Mouse (Mus musculus) heart, postnatal 14 days (tissue): ENCODE measurements at regions not wholly inside any gene's neighbourhood (a gene's known extent, or its start where the extent isn't known, plus 50 kb on each side); places are given as distances from the start of the nearest gene placed in this dataset.
A peak's percentile ranks its signal among the peaks of the same experiment; 100 is the strongest.

ENCODE experiments used
- DNase-seq, 2 experiments: peaks; one replicate each; pipeline ENCODE4 v3.0.0; 2021 to 2022
- intact Hi-C: fragments of 180-260 bp; cut with DNase I; formaldehyde crosslinking; loops from one replicate; pipeline ENCODE4 v1.15.1; 2025

DNA sequence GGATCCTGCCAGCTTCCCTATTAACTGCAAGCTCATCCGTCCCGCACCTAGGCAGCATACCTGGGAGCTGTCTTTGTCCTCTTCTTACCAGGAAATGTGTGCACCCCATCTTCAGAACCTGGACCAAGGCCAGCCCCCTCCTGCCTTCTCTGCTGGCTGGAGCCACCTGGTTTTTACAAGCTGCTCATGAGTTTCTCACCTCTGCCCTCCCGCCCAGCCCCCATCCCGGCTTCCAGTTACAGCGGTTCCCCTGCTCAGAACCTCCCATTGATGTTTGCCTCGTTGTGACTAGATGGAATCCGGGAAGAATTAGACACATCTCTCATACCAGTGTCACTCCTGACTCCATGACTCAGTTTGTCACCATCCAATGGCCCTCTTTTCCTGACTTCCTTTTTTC is 179.1 kb upstream of the Sulf2 start:
- intact Hi-C loops: no loop called here
- no peak for DNase-seq

DNA sequence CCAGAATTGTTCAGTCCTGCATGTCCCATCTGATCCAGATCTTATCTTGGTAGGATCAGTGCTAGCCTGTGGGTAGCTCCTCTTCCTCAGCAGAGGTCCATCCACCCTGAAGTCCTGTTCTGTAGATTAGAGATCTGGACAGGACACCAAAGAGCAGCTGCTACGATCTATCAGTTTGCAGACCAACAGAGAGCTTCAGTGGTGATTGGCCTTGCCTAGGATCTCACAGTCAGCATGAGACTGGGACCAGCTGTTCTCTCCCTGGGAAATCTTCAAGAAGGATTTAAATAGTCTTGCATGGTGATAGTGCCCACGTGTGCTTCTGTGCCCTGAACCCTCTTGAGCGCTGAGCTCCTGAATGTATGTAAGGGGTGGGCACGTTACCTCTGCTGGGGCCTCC is 178.4 kb upstream of the Sulf2 start:
- DNase-seq: no peak
- intact Hi-C loops: no loop called here

DNA sequence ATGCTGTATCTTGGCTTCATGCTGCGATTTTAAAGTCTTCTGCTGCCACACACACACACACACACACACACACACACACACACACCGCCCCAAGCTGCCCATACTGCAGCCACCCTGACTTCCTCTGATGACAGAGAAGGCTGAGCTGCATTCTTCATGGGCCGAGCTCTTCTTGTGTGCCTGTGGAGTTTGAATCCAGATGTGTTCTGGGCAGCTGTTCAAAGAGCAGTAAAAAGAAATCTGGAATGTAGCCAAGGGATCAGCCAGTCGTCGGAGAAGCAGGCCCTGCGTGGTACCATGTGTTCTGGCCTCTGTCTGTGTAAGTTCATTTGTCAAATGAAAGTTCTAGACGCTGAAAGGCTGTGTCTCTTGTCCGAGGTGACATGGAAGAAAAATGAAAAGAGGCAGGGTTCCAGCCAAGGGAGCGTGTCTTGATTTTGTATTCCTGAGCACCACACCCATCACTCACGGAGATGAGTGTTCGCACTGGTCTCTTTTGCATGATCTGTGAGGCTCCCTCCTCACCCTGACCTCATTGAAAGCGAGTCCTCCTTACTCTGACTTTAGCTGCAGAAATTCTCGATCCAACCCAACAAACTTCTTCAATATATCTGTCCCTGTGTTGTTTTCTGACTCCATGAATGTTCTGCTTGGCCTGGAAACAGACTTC is 177.4 kb upstream of the Sulf2 start:
- intact Hi-C loops: no loop called here
- DNase-seq: peak in 1 of 2 experiments; percentile 38

GRCm38 (mm10) chr2:166331192-166331591 is 175.7 kb upstream of the Sulf2 start:
- intact Hi-C loops: no loop called here
- DNase-seq: no peak

- DNase-seq: no peak
- intact Hi-C loops: no loop called here
Observed at GRCm38 (mm10) chr2:166330364-166330763, 174.9 kb upstream of the Sulf2 start.

DNA sequence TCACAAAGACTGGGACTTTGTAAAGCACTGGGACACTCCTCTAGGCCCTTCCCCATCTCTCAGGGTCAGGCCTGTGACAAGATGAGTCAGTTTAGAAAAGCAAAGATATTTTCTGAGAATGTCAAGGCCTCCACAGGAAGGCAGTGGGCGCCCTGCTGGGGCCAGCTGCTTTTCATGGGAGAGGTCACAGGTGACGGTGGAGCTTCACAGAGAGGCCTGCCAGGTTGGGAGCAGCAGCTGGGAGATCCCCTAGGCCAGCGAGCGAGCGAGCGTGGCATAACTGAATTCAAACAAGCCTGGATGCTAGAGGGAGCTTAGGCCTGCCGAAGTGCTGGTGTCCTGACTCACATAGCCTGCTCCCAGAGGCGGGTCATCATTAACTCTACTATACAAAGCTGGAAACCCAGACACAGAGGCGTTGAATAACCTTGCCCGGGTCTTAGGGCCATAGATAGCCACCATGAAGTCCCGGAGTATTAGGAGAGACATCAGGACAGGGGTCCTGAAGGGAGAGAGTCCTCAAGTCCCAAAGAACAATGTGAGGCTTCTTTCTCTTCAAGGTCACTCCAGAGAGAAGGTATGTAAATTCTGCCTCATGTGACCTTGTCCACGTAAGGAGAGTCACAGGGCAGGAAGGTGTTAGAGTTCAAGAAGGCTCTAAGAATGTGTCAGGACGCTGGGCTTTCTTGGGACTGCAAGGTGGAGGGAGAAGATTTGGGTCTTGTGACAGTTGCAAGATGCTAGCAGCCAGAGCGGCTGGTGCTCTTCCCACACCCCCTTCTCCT is 174.3 kb upstream of the Sulf2 start:
- intact Hi-C loops: loop anchor here (5.0 kb wide), 1 partner anchor 242 kb away; no protein-coding TSS in a partner anchor
- DNase-seq: no peak

DNA sequence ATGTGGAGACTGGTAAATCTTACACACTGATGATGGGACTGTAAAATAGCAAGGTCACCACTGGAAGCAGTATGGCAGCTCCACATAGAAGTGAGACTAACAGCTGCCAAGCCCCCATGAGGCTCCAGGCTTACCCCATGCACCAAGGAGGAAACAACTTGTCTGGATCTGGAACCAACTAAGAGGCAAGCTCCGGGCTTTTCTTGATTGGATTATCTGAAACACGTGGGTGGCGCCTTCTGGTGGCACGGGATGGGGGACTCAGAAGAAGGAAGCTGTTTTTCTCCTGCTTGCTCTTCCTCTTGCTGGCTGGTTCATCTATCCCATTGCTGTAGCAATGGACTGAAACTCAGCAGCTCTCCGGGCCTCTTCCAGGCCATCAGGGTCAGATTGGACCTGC is 171.5 kb upstream of the Sulf2 start:
- intact Hi-C loops: loop anchor here (5.0 kb wide), 1 partner anchor 240 kb away; no protein-coding TSS in a partner anchor
- no peak for DNase-seq

DNA sequence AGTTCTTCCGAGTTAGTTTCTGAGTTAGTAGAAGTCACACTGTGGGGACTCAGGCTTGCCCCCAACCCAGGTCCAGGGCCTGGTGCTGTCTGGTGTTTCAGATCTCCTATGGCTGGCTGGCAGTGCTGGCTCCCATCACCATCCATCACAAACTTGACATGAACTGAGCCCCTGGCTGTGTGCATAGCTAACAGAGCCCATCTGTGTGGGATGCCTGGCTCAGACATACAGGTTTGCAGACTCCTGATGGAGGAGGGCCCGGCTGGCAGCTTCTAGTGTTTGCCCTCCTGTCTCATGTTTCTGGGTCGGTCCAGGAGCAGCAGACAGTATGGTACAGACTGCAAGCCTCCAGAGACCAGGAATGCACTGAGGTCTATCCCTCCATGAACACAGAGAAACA is 169.5 kb upstream of the Sulf2 start:
- intact Hi-C loops: loop anchor here (5.0 kb wide), 1 partner anchor 238 kb away; no protein-coding TSS in a partner anchor
- no peak for DNase-seq

DNA sequence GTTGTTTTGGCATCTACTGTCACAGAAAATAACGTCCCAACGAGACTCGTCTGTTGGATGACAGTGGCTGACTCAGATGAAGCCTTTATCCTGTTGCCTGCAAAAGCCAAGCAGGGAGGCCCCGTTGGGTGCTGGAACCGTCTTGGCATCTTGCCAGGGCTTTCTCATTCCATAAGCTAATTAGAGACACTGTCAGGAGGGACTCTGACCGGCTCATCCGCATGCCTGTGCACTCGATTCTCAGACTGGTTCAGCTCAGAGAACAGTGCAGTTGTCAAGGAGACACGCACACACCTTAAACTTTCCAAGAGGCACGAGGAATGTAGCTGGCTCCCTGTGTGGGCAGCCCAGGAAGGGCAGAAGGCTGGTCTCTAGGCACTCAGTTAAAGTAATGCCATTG is 169.0 kb upstream of the Sulf2 start:
- DNase-seq: peak; percentile 20 to 49
- intact Hi-C loops: no loop called here

DNA sequence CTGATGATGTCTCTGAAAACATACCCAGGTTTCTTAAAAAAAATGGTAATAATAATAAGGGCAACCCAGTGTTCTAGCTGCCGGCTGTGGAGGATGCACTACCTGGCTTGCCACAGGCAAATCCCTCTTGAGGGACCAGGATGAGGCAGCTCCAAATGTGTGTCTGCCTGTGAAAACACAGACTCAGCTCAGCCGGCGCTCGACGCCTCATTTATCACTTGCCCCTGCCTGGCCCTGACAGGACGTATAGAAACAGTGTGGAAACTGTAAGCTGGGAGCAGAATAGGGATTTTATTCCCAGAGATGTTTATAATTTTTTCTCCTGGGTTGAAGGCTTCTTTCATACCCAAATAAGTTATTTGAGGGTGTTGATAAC is 167.2 kb upstream of the Sulf2 start:
- intact Hi-C loops: no loop called here
- DNase-seq: no peak

DNA sequence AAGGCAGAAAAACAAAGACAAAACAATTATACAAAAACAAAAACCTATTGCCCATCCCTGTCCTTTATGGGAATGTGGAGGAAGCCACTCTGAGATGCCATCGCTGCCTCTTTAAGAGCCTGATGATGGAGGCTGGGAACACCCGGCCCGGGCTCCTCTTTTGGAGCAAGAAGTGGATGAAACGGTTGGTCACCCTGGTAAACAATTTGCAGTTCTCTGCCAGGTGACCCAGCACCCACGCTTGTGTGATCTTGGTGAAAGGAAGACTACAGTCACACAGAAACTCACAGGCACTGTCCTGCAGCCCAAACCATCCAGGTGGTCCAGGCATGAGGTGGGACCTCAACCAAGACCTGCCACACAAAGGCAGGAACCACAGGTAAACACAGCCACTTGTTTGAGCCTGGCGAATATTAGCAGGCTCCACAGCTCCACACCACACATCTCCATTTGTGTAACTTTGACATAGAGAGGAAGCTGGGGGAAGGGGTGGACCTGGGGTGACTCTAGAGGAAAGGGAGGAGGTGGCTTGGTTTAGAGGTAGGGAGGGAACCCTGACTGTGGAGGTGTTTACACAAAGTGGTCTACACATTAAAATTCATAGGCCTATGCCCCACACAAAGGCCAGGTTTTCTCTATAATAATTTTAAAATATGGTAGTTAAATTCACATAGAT is 166.7 kb upstream of the Sulf2 start:
- intact Hi-C loops: no loop called here
- DNase-seq: no peak

DNA sequence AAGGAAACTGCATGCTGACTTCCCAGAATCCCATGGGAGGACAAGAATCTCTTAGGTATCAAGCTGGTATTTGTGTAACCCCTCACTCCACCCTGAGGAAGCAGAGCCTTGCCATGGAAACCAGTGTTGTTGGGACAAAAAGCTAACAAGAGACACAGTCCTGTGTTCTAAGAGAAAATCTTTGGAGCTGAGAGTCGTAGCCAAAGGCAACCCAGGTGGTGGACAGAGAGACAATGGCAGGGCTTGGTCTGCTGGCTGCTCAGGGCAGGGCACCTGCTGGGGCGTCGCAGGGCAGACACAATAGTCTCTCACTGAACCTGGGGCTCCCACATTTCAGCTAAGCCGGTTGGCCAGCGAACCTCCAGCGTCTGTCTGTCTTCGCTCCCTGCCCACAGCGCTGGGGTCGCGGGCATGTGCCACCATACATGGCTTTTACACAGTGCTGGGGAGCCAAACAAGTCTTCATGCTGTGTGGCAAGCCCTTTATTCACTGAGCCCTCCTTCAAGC is 161.0 kb upstream of the Sulf2 start:
- intact Hi-C loops: no loop called here
- DNase-seq: no peak

DNA sequence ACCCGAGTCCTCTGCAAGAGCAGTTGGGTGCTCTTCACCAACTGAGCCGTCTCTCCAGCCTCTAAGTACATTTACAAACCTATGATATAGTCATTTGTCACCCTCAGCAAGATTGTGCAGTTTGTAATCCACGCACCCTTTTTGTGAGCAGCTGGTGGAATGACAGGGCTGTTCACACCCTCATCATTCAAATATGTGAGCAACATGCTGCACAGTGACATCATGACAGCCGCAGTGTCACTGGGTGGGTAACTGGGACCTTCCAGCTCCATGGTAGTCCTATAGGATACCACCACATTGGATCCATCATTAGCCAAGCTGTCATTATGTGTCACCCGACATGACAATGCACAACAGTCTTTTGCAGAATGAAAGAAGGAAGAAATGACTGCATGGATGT is 155.0 kb upstream of the Sulf2 start:
- intact Hi-C loops: no loop called here
- no peak for DNase-seq

DNA sequence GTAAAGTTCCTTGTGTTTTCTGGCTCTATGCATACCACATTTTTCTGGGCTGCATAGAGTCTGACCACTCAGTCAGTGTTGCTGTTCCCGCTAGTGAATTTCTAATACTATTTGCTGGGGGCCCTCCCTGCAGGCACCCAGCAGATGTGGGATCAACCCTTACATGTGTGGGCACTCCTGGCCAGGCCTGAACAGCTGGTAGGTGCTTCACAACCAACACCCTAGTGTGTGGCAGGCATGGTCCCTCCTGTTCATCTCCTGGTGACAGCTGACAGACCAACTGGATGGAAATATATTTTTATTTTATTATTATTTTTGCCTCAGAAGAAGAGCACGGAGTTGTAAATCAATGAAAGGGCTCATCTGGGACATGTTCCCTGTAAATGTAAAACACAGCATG is 154.4 kb upstream of the Sulf2 start:
- DNase-seq: no peak

GRCm38 (mm10) chr2:166307551-166307950 is 152.1 kb upstream of the Sulf2 start:
- intact Hi-C loops: no loop called here
- DNase-seq: no peak

More for the DNA sequence above, 154.4 kb upstream of the Sulf2 start:
- intact Hi-C loops: no loop called here

- intact Hi-C loops: no loop called here
- DNase-seq: peak in 1 of 2 experiments; percentile 35
Observed at GRCm38 (mm10) chr2:166305044-166306002, 149.9 kb upstream of the Sulf2 start.

GRCm38 (mm10) chr2:166303854-166304253 is 148.4 kb upstream of the Sulf2 start:
- no peak for DNase-seq
- intact Hi-C loops: no loop called here

GRCm38 (mm10) chr2:166301161-166301560 is 145.7 kb upstream of the Sulf2 start:
- DNase-seq: peak; percentile 51 to 60
- intact Hi-C loops: no loop called here

DNA sequence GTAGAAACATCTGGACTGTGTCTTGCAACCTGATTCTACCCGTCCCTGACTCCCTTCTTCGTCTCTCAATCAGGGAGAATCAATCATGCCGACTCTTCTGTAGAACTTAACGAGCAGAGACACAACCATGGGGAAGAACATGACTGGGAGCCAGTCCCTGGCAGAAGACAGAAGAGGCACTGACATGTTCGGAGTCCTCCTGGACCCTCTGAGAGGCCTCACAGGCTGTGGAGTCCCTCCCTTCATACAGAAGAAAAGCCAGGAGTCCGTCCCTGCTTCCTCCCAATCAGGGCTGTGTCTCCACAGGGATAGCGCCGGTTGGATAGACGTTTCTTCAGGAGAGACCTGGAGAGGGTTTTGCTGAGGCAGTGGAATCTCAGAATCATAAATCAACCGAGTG is 139.2 kb upstream of the Sulf2 start:
- intact Hi-C loops: no loop called here

DNA sequence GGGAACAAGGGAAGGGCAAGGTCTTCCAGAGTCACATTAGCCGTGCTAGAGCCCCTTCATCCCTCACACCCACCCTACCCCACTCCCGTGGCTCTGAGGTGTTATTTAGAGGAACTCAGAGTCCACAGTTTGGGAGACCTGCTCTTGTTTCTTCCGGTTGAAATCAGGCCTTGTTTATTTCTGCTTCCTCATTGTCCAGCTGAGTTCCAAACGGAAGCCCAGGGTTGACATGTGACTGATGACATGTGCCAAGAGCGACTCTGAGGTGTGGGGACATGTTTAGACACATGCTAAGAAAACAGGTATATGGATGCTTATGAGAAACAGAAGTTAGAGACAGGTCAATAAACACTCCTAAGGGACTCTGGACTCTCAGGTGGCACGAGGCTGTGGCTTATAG is 137.5 kb upstream of the Sulf2 start:
- intact Hi-C loops: no loop called here
- DNase-seq: no peak

More for the DNA sequence above, 139.2 kb upstream of the Sulf2 start:
- no peak for DNase-seq
